Mouse (Mus musculus): ENCODE measurements at regions not wholly inside any gene's neighbourhood (a gene's known extent, or its start where the extent isn't known, plus 50 kb on each side); places are given as distances from the start of the nearest gene placed in this dataset.

- DNase-seq (ENCODE audit: low spot score in 2 of 2), result no peak
Observed at GRCm38 (mm10) chr15:67470036-67470435, 969.3 kb upstream of the Lrrc6 start.

GRCm38 (mm10) chr15:67467404-67468345 is 967.0 kb upstream of the Lrrc6 start:
- no peak for DNase-seq (ENCODE audit: low spot score in 2 of 2)

- no peak for DNase-seq (ENCODE audit: low spot score in 2 of 2)
Observed at GRCm38 (mm10) chr15:67462863-67463262, 962.2 kb upstream of the Lrrc6 start.

GRCm38 (mm10) chr15:67460384-67460783 is 959.7 kb upstream of the Lrrc6 start:
- no peak for DNase-seq (ENCODE audit: low spot score in 2 of 2)

GRCm38 (mm10) chr15:67434284-67434683 is 933.6 kb upstream of the Lrrc6 start:
- DNase-seq (ENCODE audit: low spot score in 2 of 2), result peak; percentile 12 to 26

- no peak for DNase-seq (ENCODE audit: low spot score in 2 of 2)
Observed at GRCm38 (mm10) chr15:67423922-67424321, 923.2 kb upstream of the Lrrc6 start.

GRCm38 (mm10) chr15:67422277-67422953 is 921.7 kb upstream of the Lrrc6 start:
- no peak for DNase-seq (ENCODE audit: low spot score in 2 of 2)

- DNase-seq (ENCODE audit: low spot score in 2 of 2), result no peak
Observed at GRCm38 (mm10) chr15:67420776-67421175, 920.1 kb upstream of the Lrrc6 start.

- no peak for DNase-seq (ENCODE audit: low spot score in 2 of 2)
Observed at GRCm38 (mm10) chr15:67419733-67420132, 919.0 kb upstream of the Lrrc6 start.

- DNase-seq (ENCODE audit: low spot score in 2 of 2), result no peak
Observed at GRCm38 (mm10) chr15:67417742-67418163, 917.0 kb upstream of the Lrrc6 start.

- no peak for DNase-seq (ENCODE audit: low spot score in 2 of 2)
Observed at GRCm38 (mm10) chr15:67415840-67416239, 915.1 kb upstream of the Lrrc6 start.

- DNase-seq (ENCODE audit: low spot score in 2 of 2), result no peak
Observed at GRCm38 (mm10) chr15:67414371-67414930, 913.7 kb upstream of the Lrrc6 start.

- no peak for DNase-seq (ENCODE audit: low spot score in 2 of 2)
Observed at GRCm38 (mm10) chr15:67413581-67413980, 912.9 kb upstream of the Lrrc6 start.

- DNase-seq (ENCODE audit: low spot score in 2 of 2), result no peak
Observed at GRCm38 (mm10) chr15:67412394-67412793, 911.7 kb upstream of the Lrrc6 start.

GRCm38 (mm10) chr15:67411657-67412056 is 910.9 kb upstream of the Lrrc6 start:
- DNase-seq (ENCODE audit: low spot score in 2 of 2), result no peak

GRCm38 (mm10) chr15:67410012-67410411 is 909.3 kb upstream of the Lrrc6 start:
- no peak for DNase-seq (ENCODE audit: low spot score in 2 of 2)

- no peak for DNase-seq (ENCODE audit: low spot score in 2 of 2)
Observed at GRCm38 (mm10) chr15:67408871-67409559, 908.3 kb upstream of the Lrrc6 start.

GRCm38 (mm10) chr15:67407244-67407643 is 906.5 kb upstream of the Lrrc6 start:
- DNase-seq (ENCODE audit: low spot score in 2 of 2), result no peak

GRCm38 (mm10) chr15:67405523-67405922 is 904.8 kb upstream of the Lrrc6 start:
- DNase-seq (ENCODE audit: low spot score in 2 of 2), result peak in 1 of 2 experiments; percentile 6

GRCm38 (mm10) chr15:67405011-67405410 is 904.3 kb upstream of the Lrrc6 start:
- DNase-seq (ENCODE audit: low spot score in 2 of 2), result no peak

- no peak for DNase-seq (ENCODE audit: low spot score in 2 of 2)
Observed at GRCm38 (mm10) chr15:67402310-67402709, 901.6 kb upstream of the Lrrc6 start.

Measured in adrenal gland, postnatal 4 days (tissue).